Mouse (Mus musculus): ENCODE measurements around the gene Dbx1. TPM values are rescaled to one million over a fixed set of nuclear protein-coding genes. Genes with fewer than 3 reads are reported as not detected.

The Dbx1 gene
- polyA plus RNA-seq, 3 experiments from 2014 or later: not detected

GRCm38 (mm10) chr7:49632391-49632790 is 4.3 kb downstream of the Dbx1 start:
- no peak for ATAC-seq

GRCm38 (mm10) chr7:49631885-49632284 is 4.8 kb downstream of the Dbx1 start:
- no peak for ATAC-seq

- no peak for ATAC-seq
These were observed 16.5 kb downstream of the Dbx1 start for GRCm38 (mm10) chr7:49620160-49620559.

GRCm38 (mm10) chr7:49617087-49617486 is 19.6 kb downstream of the Dbx1 start:
- ATAC-seq: no peak

GRCm38 (mm10) chr7:49616258-49616735 is 20.4 kb downstream of the Dbx1 start:
- peak; percentile 76 for ATAC-seq

- ATAC-seq: no peak
These were observed 31.5 kb downstream of the Dbx1 start for GRCm38 (mm10) chr7:49604965-49605795.

GRCm38 (mm10) chr7:49604244-49604643 is 32.4 kb downstream of the Dbx1 start:
- no peak for ATAC-seq

- peak; percentile 90 for ATAC-seq
These were observed 35.3 kb downstream of the Dbx1 start for GRCm38 (mm10) chr7:49601191-49601975.

GRCm38 (mm10) chr7:49599950-49600349 is 36.7 kb downstream of the Dbx1 start:
- no peak for ATAC-seq

- no peak for ATAC-seq
These were observed 38.4 kb downstream of the Dbx1 start for GRCm38 (mm10) chr7:49598225-49598624.

- ATAC-seq: no peak
These were observed 38.9 kb downstream of the Dbx1 start for GRCm38 (mm10) chr7:49597776-49598175.

- no peak for ATAC-seq
These were observed 47.0 kb downstream of the Dbx1 start for GRCm38 (mm10) chr7:49589635-49590034.

GRCm38 (mm10) chr7:49586530-49587120 is 50.0 kb downstream of the Dbx1 start:
- ATAC-seq: no peak

- no peak for ATAC-seq
These were observed 53.5 kb downstream of the Dbx1 start for GRCm38 (mm10) chr7:49583176-49583575.

GRCm38 (mm10) chr7:49582551-49582950 is 54.1 kb downstream of the Dbx1 start:
- no peak for ATAC-seq

GRCm38 (mm10) chr7:49581951-49582350 is 54.7 kb downstream of the Dbx1 start:
- no peak for ATAC-seq

Other genes with a start within 250 kb of the Dbx1 start
- 10 to 100 TPM; 39.3 to 48.3 (median 44.2) TPM for gene Htatip2, start 122.3 kb upstream of the Dbx1 start, polyA plus RNA-seq (2017; shearing (Covaris generic))
- gene Prmt3, start 141.5 kb upstream of the Dbx1 start, polyA plus RNA-seq (2017; shearing (Covaris generic)): 10 to 100 TPM in 2 of 3 experiments, 1 to 10 TPM in 1; 7.8 to 13.2 (median 12.8) TPM

All from inflammation-experienced regulatory T-cells, adult 6 months (primary cell).